Mouse (Mus musculus): ENCODE measurements around the gene Cirbp.

- TF ChIP-seq ZC3H11A (IDR thresholded peaks at IDR 0.05; ENCODE audit: borderline replicate concordance, low read depth, low read length) (no peak), HCFC1 (IDR thresholded peaks at IDR 0.05; ENCODE audit: borderline replicate concordance, insufficient read depth, low read length) (no peak), MAFK (IDR thresholded peaks at IDR 0.05; ENCODE audit: insufficient read depth, low read depth, low read length) (no peak), CHD2 (IDR thresholded peaks at IDR 0.05; ENCODE audit: low read depth, low read length) (no peak)
Measured at GRCm38 (mm10) chr10:80188453-80189024, 22.8 kb downstream of the Cirbp start.

All from ES-E14 (cell line).